Mouse (Mus musculus): ENCODE measurements around the gene Lats2. TPM values are rescaled to one million over a fixed set of nuclear protein-coding genes. Genes with fewer than 3 reads are reported as not detected.

The Lats2 gene
- polyA plus RNA-seq, 1 experiment: 26.1 TPM

Other genes with a start within 250 kb of the Lats2 start
- 9.1 and 10.8 TPM in 2 replicates for gene Il17d, start 233.6 kb downstream of the Lats2 start, polyA plus RNA-seq (2012; rRNA removed)
- gene Eef1akmt1, start 186.8 kb downstream of the Lats2 start, polyA plus RNA-seq (2012; rRNA removed): 16.7 and 31.8 TPM in 2 replicates
- gene Xpo4, start 93.0 kb downstream of the Lats2 start, polyA plus RNA-seq (2012; rRNA removed): 3.9 and 4.0 TPM in 2 replicates
- gene Gm49361, start 12.3 kb downstream of the Lats2 start, polyA plus RNA-seq (2012; rRNA removed): not detected in 2 replicates
- 4.8 and 6.8 TPM in 2 replicates for gene Sap18, start 39.8 kb upstream of the Lats2 start, polyA plus RNA-seq (2012; rRNA removed)
- 0.69 and 0.80 TPM in 2 replicates for gene Ska3, start 67.8 kb upstream of the Lats2 start, polyA plus RNA-seq (2012; rRNA removed)
- gene Mrpl57, start 67.8 kb upstream of the Lats2 start, polyA plus RNA-seq (2012; rRNA removed): 61.2 and 89.7 TPM in 2 replicates
- gene Zdhhc20, start 131.9 kb upstream of the Lats2 start, polyA plus RNA-seq (2012; rRNA removed): 10.9 and 14.7 TPM in 2 replicates
- 13.8 and 20.9 TPM in 2 replicates for gene Micu2, start 240.9 kb upstream of the Lats2 start, polyA plus RNA-seq (2012; rRNA removed)

Measured in gonadal fat pad, adult 2 months (tissue).